Mouse (Mus musculus) kidney, adult 9 months (tissue): ENCODE measurements around the gene Mtmr11.

Experiments used
- DNase-seq: peaks from one replicate; pipeline ENCODE4 v3.0.0; 2022

Gene Mtmr11

DNA sequence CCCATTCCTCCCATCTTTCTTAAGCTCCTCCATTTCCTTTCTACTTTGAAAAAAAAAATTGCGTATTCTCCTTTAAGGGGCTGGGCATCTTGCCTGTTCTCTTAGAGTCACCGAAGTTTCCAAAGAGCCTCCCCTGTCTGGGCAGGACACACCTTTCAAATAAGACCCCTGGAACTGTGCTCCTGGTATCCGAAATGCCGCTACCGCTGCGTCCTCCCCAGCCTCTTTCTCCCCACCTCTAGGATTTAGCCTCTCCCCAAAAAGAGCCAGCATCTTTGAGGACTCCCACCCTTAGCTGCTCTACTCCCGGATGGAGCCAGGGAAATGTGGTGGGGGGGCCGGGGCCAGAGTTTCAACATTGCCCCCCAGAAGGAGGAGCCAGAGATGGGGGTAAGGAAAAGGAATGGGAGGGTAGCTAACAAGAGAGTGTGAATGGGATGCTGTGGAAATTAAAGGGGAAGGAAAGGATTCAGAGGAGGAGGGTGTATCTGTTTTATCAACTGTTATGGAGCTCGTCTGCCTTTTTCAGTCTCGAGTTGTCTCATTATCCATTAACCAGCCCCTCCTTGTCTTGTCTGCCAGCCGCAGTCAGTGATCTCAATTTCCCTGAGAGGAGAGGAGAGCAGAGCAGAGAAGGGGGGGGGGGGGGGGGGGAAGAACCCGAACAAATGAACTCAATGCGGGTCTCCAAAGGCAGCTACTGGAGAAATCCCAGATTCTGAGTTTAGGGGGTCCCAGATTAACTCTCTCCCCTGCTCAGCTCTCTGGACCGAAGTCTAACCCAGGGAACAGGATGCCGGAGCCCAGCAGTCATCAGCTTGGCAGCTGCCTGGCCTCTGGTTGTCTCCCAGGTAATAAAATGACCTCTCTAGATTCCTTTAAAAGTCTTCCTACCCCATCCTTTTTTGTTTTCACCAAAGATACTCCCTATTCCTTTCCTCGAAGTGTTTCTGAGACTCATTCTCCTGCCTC lies at the start of gene Mtmr11:
Mtmr11 (plus strand) TSS at position 136 of the 972 bp plus-strand sequence.
- peak; percentile 83 for DNase-seq

GRCm38 (mm10) chr3:96113251-96113650 lies 48.6 kb upstream of the Mtmr11 start:
- no peak for DNase-seq

- DNase-seq, result no peak
These were observed 43.7 kb upstream of the Mtmr11 start for GRCm38 (mm10) chr3:96118142-96118541.

- DNase-seq, result no peak
These were observed 43.1 kb upstream of the Mtmr11 start for GRCm38 (mm10) chr3:96118702-96119101.

DNA sequence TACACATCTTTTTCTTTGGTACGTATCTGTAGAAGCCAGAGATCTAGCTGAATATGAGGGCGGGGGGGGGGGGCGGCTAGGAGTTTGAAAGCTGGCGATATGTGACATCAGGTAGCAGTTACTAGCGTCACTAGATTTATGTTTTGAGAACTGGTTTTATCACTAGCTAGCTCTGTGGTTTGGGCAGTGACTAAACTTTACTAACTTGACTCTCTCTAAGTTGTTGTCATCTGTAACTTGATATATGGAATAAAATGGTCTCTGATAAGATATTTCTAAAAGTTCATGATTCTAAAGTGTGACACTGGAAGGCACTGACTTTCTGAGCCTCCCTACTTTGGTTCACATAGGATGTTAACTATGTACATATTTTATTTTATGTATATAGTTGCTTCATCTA lies 37.6 kb upstream of the Mtmr11 start:
- no peak for DNase-seq

GRCm38 (mm10) chr3:96128128-96128527 lies 33.7 kb upstream of the Mtmr11 start:
- peak; percentile 27 for DNase-seq

DNA sequence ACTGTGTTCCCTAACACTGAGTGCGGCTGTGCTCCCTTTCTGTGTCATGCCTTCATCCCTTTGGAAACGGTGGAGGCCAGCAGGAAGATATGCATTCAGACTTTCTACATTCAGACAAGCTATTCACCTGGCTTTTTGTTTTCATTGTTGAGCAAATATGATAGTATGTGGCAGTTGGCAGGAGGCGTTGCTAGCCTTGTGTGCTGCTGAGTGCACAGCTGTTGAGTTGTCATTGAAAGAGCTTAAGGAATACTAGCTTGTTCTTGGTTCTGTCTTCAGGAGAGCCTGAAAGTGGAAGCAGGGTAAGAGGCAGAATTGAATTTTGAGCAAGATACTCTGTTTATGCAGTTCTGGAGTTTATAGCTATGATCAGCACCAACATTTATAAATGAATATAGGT lies 29.3 kb upstream of the Mtmr11 start:
- DNase-seq, result no peak

DNA sequence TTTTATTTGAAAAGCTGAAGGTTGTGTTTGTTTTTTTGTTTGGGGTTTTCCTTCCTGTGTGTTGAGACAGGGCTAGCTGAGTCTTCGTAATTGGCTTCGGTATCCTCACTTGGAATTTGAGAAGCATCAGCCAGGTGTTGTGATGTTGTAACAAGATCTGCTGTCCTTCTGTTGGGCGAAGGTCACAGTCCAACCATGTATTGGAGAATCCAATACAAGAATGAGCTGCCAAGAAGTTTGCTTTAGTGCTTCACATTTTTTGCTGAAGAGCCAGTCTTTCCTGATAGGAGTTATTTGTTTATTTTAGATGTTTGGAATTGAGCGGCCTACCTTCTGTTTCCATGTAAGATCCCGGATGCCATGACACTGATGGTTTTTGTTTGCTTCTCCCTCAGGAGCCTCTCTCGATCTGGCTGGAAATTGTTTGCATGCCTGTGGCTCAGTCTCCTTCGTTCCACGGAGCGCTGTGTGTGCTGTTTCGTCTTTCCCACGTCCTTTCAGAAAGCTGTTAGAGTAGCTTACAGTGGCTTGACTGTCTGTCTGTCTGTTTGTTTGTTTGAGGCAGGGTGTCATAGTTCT lies 28.4 kb upstream of the Mtmr11 start:
- peak; percentile 79 for DNase-seq

DNA sequence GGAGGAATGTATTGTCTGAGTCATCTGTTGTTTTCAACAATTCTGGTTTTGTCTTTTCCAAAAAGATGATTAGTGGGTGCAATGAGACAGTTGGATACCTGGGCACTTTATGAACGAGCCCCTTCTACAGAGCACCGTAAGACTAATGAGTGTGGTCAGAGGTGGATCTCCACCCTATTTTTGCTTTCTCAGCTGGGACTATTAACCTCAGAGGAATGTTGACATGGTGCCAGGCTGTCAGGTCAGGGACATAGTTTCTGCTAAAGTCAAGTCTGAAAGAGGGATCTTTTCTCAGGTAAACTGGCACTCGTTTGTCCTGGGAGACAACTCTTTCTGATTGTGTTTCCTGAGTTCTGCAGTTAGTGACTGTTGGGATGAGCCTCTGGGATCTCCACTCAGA lies 26.8 kb upstream of the Mtmr11 start:
- peak; percentile 90 for DNase-seq

DNA sequence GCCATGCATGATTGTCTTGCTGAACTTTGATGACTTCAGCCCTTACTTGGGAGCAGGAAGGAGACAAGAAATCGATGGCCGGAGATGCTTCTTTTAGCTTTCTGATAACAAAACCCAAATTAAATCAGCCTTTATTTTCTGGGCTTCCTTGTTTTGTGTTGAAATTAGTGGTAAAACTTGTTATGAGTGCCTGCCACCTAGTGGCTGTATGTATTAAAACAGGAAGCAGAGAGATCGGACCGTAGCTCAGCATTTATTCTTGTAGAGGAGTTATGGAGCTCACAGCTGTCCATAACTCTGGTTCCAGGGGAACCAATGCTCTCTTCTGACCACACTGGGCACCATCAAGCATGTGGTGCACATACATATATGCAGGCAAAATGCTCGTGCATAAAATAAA lies 13.9 kb upstream of the Mtmr11 start:
- peak; percentile 84 for DNase-seq

DNA sequence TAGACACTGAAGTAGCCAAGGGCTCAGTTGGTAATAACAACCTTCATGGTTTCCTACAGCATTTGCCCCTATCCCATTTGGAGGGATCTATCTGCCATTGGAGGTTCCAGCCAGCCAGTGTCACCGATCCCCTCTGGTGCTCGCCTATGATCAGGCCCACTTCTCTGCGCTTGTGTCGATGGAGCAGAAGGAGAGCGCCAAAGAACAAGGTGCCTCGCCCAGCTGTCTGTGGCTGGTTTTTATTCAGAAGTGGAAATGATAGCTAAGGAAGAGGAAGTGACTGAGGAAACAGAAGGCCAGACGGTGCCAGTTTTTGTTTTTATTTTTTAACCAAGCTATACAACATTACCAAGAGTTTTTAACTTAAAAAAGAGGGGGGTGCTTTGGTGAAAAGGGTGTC lies 10.0 kb upstream of the Mtmr11 start:
- no peak for DNase-seq

DNA sequence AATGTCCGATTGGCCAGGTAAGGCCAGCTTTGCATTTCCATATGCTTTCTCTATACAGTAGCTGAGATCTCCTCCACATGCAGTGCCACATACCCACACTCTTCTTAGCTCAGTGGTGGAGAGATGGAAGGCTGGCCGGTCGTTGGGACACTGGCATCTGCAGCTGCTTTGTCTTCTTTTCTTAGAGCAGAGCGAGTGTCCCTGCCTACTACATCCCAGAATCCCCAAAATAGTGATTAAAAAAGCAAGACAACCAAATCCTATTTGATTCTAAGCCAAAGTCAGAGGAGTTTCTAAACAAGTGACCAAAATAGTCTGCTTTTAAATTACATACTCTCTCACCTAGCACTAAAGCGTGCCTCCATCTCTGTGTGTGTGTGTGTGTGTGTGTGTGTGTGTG lies 9.2 kb upstream of the Mtmr11 start:
- no peak for DNase-seq

DNA sequence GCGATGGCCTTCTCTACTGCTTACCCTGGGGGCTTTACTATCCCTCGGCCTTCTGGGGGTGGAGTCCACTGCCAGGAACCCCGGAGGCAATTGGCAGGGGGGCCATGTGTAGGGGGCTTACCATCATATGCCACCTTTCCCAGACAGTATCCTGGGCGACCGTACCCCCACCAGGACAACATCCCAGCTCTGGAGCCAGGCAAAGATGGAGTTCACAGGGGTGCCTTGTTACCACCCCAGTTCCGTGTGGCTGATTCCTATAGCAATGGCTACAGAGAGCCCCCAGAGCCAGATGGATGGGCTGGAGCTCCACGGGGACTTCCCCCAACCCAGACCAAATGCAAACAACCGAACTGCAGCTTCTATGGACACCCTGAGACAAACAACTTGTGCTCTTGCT lies 6.3 kb upstream of the Mtmr11 start:
- no peak for DNase-seq

DNA sequence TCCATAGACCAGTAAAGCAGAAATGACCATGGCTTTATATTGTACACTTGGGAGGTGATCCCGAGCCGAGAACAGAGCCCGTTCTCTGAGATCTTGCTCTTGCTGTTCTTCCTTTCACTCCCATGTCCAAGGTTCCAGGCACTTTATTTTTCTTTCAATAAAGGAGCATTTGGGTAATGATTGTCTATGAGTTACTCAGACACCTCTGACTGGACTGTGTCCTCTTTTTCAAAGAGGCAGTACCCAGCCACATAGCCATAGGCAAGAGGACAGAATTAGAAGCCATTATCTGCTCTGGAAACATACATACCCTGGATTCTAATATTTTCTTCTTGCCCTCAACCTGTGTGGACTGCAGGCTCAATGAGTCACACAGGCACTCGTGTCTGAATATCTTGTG lies 2.0 kb upstream of the Mtmr11 start:
- peak; percentile 79 for DNase-seq

GRCm38 (mm10) chr3:96160222-96160802 lies 1.5 kb upstream of the Mtmr11 start:
- peak; percentile 86 for DNase-seq

DNA sequence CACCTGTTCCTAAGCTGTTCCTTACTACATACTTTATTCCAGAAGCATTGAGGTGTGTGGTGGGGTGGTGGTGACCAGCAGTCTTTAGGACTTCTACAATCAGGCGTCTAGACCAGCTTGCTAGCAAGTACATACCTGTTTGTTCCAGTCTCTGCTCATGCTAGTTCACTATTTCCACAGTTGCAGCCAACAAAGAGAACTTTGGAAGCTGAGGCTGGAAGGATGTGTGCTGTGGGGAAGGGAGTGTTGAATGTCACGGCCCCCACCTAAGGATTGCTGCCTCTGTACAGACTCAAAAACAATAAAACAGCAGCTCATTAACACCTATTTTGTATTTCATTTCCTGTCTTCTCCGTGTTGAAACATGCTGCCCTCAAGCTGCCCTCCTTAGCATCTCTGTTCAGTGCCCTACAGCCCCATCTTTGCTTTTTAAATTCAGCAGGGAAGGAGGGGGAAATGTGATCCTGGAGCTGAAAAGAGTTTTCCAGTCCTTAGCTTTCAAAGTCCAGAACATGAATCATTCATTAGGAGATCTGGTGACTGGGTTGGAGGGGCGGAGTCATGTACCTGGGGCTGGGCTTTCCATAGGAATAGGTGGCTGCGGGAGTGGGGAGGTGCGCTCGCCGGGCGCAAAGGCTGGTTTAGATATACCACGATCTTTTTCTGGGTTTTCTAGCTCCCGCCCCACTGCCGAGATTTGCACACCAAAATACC lies 844 bp upstream of the Mtmr11 start:
- peak; percentile 94 for DNase-seq

GRCm38 (mm10) chr3:96163040-96163439 lies 1.2 kb downstream of the Mtmr11 start:
- no peak for DNase-seq

DNA sequence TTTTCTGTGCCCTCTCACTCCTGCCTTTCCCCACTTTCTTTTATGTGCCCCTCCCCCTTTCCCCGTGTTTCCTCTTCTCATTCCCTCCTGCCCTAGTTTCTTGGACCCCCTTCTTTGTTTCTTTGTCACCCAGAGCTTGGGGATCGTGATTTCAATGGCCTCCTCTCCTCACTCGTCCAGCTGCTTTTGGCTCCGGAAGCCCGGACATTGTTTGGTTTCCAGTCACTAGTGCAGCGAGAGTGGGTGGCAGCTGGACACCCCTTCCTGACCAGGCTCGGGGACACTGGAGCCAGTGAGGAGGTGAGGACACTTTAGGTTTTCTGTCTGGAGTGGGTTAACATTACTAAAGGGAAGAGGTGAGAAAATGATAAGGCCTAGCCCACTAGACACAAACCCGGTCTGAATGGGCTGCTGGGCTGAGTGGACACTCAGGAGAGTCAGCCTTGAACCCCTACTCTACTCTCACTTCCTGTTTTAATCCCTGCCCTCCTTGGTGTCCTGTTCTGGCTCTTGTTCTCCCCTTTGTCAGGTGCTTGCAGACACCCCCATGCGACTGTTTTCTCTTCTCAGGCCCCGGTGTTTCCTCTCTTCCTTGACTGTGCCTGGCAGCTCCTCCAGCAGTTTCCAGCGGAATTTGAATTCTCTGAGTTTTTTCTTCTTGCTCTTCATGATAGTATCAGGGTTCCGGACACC lies 6.8 kb downstream of the Mtmr11 start:
- no peak for DNase-seq

DNA sequence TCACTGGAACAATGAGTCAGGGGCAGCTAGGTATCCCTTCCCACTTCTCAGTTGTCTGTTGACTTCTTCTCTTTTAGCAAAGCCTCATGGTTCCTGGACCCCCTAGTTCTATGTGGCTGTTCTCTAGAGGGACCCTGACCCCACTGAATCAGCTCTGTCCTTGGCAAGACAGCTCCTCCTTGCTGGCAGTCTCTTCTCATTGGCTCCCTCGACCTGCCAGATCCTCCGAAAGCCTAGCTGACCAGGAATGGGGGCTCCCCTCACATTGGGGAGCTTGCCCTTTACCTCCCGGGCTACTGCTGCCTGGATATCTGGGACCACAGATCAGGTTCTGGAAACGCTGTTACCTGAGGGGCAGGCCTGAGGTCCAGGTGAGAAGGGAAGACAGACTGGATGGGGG lies 8.5 kb downstream of the Mtmr11 start:
- DNase-seq, result no peak

DNA sequence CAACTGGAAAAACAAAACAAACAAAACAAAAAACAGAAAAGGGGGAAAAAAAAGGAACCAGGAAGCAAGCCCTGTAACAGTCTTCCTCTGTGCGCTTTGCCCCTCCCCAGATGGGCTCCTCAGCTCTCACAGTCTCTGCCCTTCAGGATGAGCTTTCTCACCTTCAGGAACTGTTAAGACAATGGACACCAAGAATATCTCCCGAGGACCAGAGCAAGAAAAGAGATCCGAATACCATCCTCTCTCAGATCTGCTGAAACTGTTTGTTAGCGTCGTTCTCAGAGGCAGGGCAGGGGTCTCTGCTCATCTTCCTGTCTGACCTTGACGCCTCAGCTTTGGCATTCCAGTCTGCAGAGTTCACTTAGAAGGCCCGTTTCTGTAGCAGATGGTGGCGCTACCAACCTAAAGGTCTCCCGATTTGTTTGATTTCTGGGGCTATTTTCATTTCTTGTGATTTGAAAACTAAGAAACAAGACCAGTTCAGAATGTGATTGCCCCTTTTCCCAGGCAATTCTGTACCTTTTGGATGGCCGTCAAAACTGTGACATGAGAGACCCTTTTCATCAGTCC lies 9.3 kb downstream of the Mtmr11 start:
- no peak for DNase-seq

DNA sequence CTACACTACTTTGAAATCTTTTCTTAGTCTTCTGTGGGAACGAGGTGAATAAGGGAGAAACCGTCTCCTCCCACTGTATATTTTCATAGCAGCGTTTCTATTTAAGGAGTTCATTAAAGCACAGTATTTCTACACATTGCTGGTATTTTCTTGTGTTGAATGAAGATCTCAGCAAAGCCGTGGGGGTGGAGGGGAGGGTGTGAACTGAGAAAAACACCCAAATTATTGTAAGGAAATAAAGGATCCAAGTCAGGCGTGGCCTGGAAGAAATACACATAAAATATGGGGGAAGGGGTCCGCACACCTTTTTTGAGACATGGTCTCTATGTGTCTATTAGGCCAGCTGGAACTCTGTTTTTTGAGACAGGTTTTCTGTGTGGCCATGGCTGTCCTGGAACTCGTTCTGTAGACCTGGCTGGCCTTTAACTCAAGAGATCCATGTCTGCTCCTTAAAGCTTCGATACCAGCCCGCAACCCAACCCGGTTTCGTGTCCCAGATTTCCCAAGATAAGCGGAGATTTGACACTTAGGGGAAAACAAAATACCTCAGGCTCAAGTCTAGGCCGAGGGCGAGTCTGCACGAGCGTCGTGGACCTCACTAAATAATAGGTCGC lies 9.9 kb downstream of the Mtmr11 start:
- no peak for DNase-seq
